Mouse (Mus musculus) ES-E14 (cell line): ENCODE data around the gene Vsir. TPM values are rescaled to one million over a fixed set of nuclear protein-coding genes. Genes with fewer than 3 reads are reported as not detected.
A peak's percentile ranks its signal among the peaks of the same experiment; 100 is the strongest.

Experiments
- DNase-seq: peaks from one replicate; pipeline ENCODE4 v3.0.0-alpha.2; 2013; ENCODE audit warnings: low read depth, low spot score
- H3K27ac ChIP-seq: 2 replicates; pipeline ENCODE4 v1.5.1; 2012; ENCODE audit warnings: low read depth, mild to moderate bottlenecking, low read length, moderate library complexity, mixed read lengths; ENCODE audit not compliant: poor library complexity, insufficient read depth, severe bottlenecking
- H3K36me3 ChIP-seq: 2 replicates; pipeline ENCODE4 v1.6.1; 2012; ENCODE audit warnings: mild to moderate bottlenecking, low read length, moderate library complexity, mixed read lengths; ENCODE audit not compliant: control insufficient read depth, poor library complexity, insufficient read depth, severe bottlenecking
- H3K4me1 ChIP-seq, 2 experiments: fragments of 150-350 bp in 1 of 2; sonication (generic) in 1 of 2; 2 replicates each; pipeline ENCODE4 v1.6.1; 2012; ENCODE audit warnings: low read length in 2 of 2, mild to moderate bottlenecking in 1 of 2, mixed read lengths in 1 of 2; ENCODE audit not compliant: control insufficient read depth in 2 of 2, insufficient read depth in 2 of 2, poor library complexity in 1 of 2
- H3K4me3 ChIP-seq, 2 experiments: fragments of 150-350 bp in 1 of 2; sonication (generic) in 1 of 2; 2 replicates each; pipeline ENCODE4 v1.5.1; 2012; ENCODE audit warnings: low read length in 2 of 2, low read depth in 1 of 2, mild to moderate bottlenecking in 1 of 2, mixed read lengths in 1 of 2; ENCODE audit not compliant: insufficient read depth in 1 of 2, poor library complexity in 1 of 2, severe bottlenecking in 1 of 2
- H3K9ac ChIP-seq: 2 replicates; pipeline ENCODE4 v1.6.1; 2012; ENCODE audit warnings: low read depth, mild to moderate bottlenecking, low read length, mixed read lengths; ENCODE audit not compliant: poor library complexity, insufficient read depth, severe bottlenecking
- H3K9me3 ChIP-seq: fragments of 150-350 bp; sonication (generic); 2 replicates; pipeline ENCODE4 v1.6.1; 2012; ENCODE audit warnings: low read depth, mild to moderate bottlenecking, low read length; ENCODE audit not compliant: control insufficient read depth, insufficient read depth
- CHD2 ChIP-seq: IDR thresholded peaks from 2 replicates; pipeline ENCODE4 v1.6.1; 2014; ENCODE audit warnings: mild to moderate bottlenecking, low read depth, low read length, inconsistent platforms
- HCFC1 ChIP-seq: IDR thresholded peaks from 2 replicates; pipeline ENCODE4 v1.6.1; 2012; ENCODE audit warnings: low read length, inconsistent platforms, borderline replicate concordance; ENCODE audit not compliant: insufficient read depth
- MAFK ChIP-seq: IDR thresholded peaks from 2 replicates; pipeline ENCODE4 v1.6.1; 2014; ENCODE audit warnings: mild to moderate bottlenecking, low read depth, low read length, inconsistent platforms; ENCODE audit not compliant: insufficient read depth
- ZC3H11A ChIP-seq: IDR thresholded peaks from 2 replicates; pipeline ENCODE4 v1.6.1; 2012; ENCODE audit warnings: low read depth, mild to moderate bottlenecking, inconsistent platforms, low read length, borderline replicate concordance
- ZNF384 ChIP-seq: IDR thresholded peaks from 2 replicates; pipeline ENCODE4 v1.6.1; 2012; ENCODE audit warnings: low read depth, low read length, inconsistent platforms
- in situ Hi-C, 2 experiments: fragments of 600-800 bp; cut with MboI; formaldehyde crosslinking; loops; one replicate each; pipeline ENCODE4 v1.15.1; 2025; ENCODE audit warnings: low sequenced_read_pairs in 2 of 2, inconsistent platforms in 1 of 2; ENCODE audit not compliant: unreplicated experiment in 2 of 2
- total RNA-seq: library from RNA; depleted of rRNA; stranded (reverse); fragments of 300-350 nt; gene quantifications from 2 replicates; pipeline ENCODE4 v1.2.3, GENCODE M21; 2012; rRNA removed

Vsir gene
- 5.5 and 5.7 TPM in 2 replicates for total RNA-seq

DNA sequence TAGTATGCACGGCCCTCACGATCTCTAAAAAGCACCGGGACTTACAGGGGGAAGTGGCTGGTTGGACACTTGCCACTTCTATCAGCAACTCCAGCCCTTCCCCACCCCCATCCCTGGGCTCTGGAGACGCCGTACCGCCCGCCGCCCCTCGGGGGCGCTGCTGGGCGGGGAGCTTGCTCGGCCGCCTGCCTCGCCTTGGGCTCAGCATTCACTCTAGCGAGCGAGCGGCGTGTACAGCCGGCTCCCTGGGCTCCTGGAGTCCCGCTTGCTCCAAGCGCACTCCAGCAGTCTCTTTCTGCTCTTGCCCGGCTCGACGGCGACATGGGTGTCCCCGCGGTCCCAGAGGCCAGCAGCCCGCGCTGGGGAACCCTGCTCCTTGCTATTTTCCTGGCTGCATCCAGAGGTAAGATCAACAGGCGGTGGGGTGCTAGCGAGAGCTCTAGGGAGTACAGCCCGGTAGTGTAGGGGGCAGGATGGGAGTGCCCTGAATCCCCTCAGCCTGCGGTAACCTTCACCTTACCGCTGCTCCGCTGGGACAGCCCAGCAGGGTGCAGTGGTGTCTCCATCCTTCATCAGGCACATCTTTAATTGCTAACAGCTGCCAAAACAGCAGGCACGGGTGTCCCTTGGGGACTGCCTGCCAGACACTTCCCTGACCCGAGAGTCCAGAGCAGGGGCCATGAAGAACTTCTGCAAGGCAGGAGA is at the start of gene Vsir:
Vsir (plus strand) TSS at position 151 of the 705 bp plus-strand sequence.
- Histone ChIP-seq H3K27ac (no peak within 1 kb of the TSS), H3K9me3 (no peaks in the 10 kb centered on the region), H3K9ac (peak within 1 kb of the TSS; percentile 68; the same call in 1 of the 2 replicates), H3K4me3 (peak within 1 kb of the TSS; percentile 55 to 72), H3K4me1 (peaks cover 3 to 7% of the 10 kb centered on the region in 2 experiments; a peak in 2 of 4 replicates), H3K36me3 (no peaks in the 10 kb centered on the region)
- in situ Hi-C loops: no loop called here
- DNase-seq: peak; percentile 68
- TF ChIP-seq ZC3H11A (no peak), ZNF384 (no peak), MAFK (no peak), HCFC1 (no peak), CHD2 (no peak)

DNA sequence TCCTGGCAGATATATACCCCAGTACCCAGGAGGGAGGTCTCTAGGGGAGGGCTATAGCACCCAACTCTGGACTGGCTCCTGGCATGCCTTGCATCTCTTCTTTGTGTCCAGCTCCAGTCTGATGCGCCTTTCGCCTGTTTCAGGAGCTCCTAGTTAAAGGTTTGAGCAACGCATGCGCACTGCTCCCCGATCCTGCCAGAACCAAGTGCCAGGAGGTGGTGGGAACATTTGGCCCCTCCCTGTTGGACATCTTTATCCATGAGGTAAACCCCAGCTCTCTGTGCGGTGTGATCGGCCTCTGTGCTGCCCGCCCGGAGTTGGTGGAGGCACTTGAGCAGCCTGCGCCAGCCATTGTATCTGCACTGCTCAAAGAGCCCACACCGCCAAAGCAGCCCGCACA is 47.0 kb upstream of the Vsir start:
- peaks cover 52% of the 10 kb centered on the region for H3K36me3 ChIP-seq
- no peaks in the 10 kb centered on the region for H3K9me3 ChIP-seq
- TF ChIP-seq HCFC1: no peak
- no peak for TF ChIP-seq MAFK
- no peak for TF ChIP-seq ZNF384
- TF ChIP-seq CHD2: no peak
- TF ChIP-seq ZC3H11A: no peak
- H3K27ac ChIP-seq: no peak overlapping the region
- H3K4me3 ChIP-seq: peak overlapping the region; percentile 19 to 40; a peak in 2 of 4 replicates
- H3K4me1 ChIP-seq: no peaks in the 10 kb centered on the region; a peak in 1 of 4 replicates
- 0 out of 2 replicates have a peak overlapping the region, but pooled peaks have one; percentile 1 for H3K9ac ChIP-seq
- no peak for DNase-seq
- in situ Hi-C loops: loop anchor here in 1 of 2 experiments (10.0 kb wide), 2 partner anchors 105 to 455 kb away; partner anchors contain the start of gene Slc29a3

DNA sequence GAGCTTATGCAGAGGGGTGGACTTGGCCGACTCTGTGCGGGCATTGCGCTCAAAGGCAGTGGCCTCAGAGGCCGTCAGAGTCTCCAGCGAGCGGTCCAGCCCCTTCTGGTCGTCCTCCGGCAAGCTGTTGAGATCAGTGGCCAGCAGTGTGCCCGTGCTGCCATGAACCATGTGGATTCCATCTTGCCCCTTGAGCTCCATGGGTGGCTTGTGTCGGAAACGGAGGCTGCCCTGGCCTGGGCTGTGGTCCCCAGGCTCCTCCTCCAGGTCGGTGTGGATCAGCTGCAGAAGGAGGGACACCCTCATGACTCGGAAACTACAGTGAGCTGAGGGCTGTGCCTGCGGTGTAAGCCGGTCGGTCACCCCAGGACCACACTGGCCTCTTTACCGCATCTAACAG is 43.2 kb upstream of the Vsir start:
- Histone ChIP-seq H3K36me3 (peaks cover 31% of the 10 kb centered on the region), H3K4me1 (peaks cover 0 to 3% of the 10 kb centered on the region in 2 experiments; a peak in 1 of 4 replicates), H3K4me3 (no peak overlapping the region), H3K27ac (no peak overlapping the region), H3K9ac (no peak overlapping the region), H3K9me3 (no peaks in the 10 kb centered on the region)
- TF ChIP-seq HCFC1: no peak
- no peak for TF ChIP-seq MAFK
- no peak for TF ChIP-seq ZC3H11A
- no peak for TF ChIP-seq ZNF384
- TF ChIP-seq CHD2: no peak
- in situ Hi-C loops: loop anchor here in 1 of 2 experiments (10.0 kb wide), 2 partner anchors 101 to 451 kb away; partner anchors contain the start of gene Slc29a3
- no peak for DNase-seq

DNA sequence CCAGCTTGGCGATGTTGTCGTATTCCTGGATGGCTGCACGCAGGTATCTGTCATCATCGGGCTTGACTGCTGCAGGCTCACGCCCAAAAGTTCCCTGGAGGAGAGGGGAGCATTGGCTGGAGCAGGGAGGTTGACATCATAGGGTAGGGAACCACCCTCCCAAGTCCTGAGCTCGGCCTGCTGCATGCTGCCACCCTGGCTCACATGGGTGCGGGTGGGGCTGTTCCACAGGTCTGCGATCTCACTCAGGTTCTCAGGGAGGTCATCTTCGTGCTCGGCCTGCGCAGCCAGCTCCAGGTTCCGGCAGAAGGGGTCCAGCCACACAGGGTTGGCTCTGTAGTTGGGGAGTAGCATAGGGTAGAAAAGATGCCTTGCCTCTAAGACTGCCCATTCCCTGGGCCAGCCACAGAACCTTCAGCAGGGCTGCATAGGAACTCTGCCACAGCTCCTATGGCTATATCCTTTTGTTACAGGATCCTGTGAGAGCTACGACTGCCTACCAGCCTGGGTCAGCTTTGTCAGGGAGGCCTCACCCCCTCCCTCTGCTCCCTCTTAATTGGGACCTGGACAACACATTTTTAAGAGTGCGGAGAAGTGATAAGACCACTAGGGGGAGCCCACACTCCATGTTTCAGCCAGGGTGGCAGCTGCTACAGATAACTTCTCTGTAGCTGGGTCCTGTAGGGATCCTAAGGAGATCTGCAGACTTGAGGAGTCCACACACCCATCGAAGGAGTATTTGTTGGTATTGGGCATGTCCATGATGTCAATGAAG is 41.6 kb upstream of the Vsir start:
- Histone ChIP-seq H3K9ac (no peak overlapping the region), H3K4me3 (no peak overlapping the region), H3K4me1 (peaks cover 0 to 3% of the 10 kb centered on the region in 2 experiments; a peak in 1 of 4 replicates), H3K9me3 (no peaks in the 10 kb centered on the region), H3K36me3 (peaks cover 17% of the 10 kb centered on the region), H3K27ac (no peak overlapping the region)
- peak; percentile 80 for DNase-seq
- in situ Hi-C loops: loop anchor here in 1 of 2 experiments (10.0 kb wide), 2 partner anchors 100 to 450 kb away; partner anchors contain the start of gene Slc29a3
- TF ChIP-seq ZC3H11A (peak; percentile 86), ZNF384 (no peak), HCFC1 (no peak), CHD2 (no peak)
